Mouse (Mus musculus): ENCODE results near the gene Pqlc2.

GRCm38 (mm10) chr4:139250886-139251285, 59.6 kb downstream of the Pqlc2 start:
- no peak for TF ChIP-seq CTCF (IDR thresholded peaks at IDR 0.05; ENCODE audit: borderline replicate concordance, extremely low read depth, insufficient read depth, insufficient read length)
- no peak for TF ChIP-seq POLR2A (IDR thresholded peaks at IDR 0.05; ENCODE audit: borderline replicate concordance, extremely low read depth, insufficient read depth, insufficient read length, poor library complexity, severe bottlenecking)
